Mouse (Mus musculus) forebrain, postnatal 0 days (tissue): Measurements from ENCODE around the gene Crls1. TPM values are rescaled to one million over a fixed set of nuclear protein-coding genes. Genes with fewer than 3 reads are reported as not detected.
A peak's percentile ranks its signal among the peaks of the same experiment; 100 is the strongest.

Source experiments
- ATAC-seq: fragments of 200-750 bp; cut with Nextera tagmentation; 2 replicates; pipeline ENCODE4 v1.8.0; 2017; ENCODE audit warnings: mild to moderate bottlenecking, moderate library complexity
- DNase-seq: peaks from one replicate; pipeline ENCODE4 v3.0.0-alpha.2; 2015
- H3K27ac ChIP-seq: fragments of 300-500 bp; sonication (generic); 2 replicates; pipeline ENCODE4 v1.5.1; 2014; ENCODE audit warnings: low read depth, mild to moderate bottlenecking, antibody characterized with exemption, low read length, moderate library complexity, mixed read lengths
- H3K27me3 ChIP-seq: fragments of 300-500 bp; sonication (generic); 2 replicates; pipeline ENCODE4 v1.6.1; 2014; ENCODE audit warnings: mild to moderate bottlenecking, low read length, mixed read lengths; ENCODE audit not compliant: insufficient read depth
- H3K36me3 ChIP-seq: fragments of 300-500 bp; sonication (generic); 2 replicates; pipeline ENCODE4 v1.6.1; 2014; ENCODE audit warnings: mild to moderate bottlenecking, moderate library complexity; ENCODE audit not compliant: insufficient read depth
- H3K4me1 ChIP-seq: fragments of 300-500 bp; sonication (generic); 2 replicates; pipeline ENCODE4 v1.6.1; 2014; ENCODE audit warnings: antibody characterized with exemption; ENCODE audit not compliant: insufficient read depth
- H3K4me2 ChIP-seq: fragments of 300-500 bp; sonication (generic); 2 replicates; pipeline ENCODE4 v1.6.1; 2014; ENCODE audit warnings: low read depth, mild to moderate bottlenecking, moderate library complexity
- H3K4me3 ChIP-seq: fragments of 300-500 bp; sonication (generic); 2 replicates; pipeline ENCODE4 v1.5.1; 2014; ENCODE audit warnings: low read depth, low read length, mixed read lengths
- H3K9ac ChIP-seq: fragments of 300-500 bp; sonication (generic); 2 replicates; pipeline ENCODE4 v1.6.1; 2014; ENCODE audit warnings: mild to moderate bottlenecking
- H3K9me3 ChIP-seq: fragments of 300-500 bp; sonication (generic); 2 replicates; pipeline ENCODE4 v1.6.1; 2016; ENCODE audit warnings: low read length
- CTCF ChIP-seq: sonication (generic); IDR thresholded peaks from 2 replicates; pipeline ENCODE4 v1.5.1; 2016; ENCODE audit warnings: antibody characterized with exemption, control low read depth, low read depth
- WGBS: fragments of 180-500 bp; shearing (Covaris S2); extraction: QIAGEN DNeasy Blood & Tissue Kit; methylation state at CpG from one replicate; pipeline ENCODE4 v1.1.7; 2014; 5-methylcytosine and 5-hydroxymethylcytosine counted together
- polyA plus RNA-seq: library from polyadenylated mRNA; unstranded; fragments of >200 nt; fragmentation: Nextera tagmentation; extraction: Ambion mirVana; gene quantifications from 2 replicates; pipeline ENCODE4 v1.2.1, GENCODE M21; 2015
- total RNA-seq: library from RNA; depleted of rRNA; stranded (reverse); fragments of >200 nt; gene quantifications from 2 replicates; pipeline ENCODE4 v1.2.3, GENCODE M21; 2014

Crls1 gene
- total and polyA plus RNA-seq, 2 experiments from 2014 or later = 22.0 to 37.7 TPM

GRCm38 (mm10) chr2:132880844-132881645 is 34.6 kb downstream of the Crls1 start, which contains the start of gene Lrrn4:
Gene Lrrn4, minus strand, starts transcription at chr2:132880891.
- TF ChIP-seq CTCF = no peak
- H3K4me1 ChIP-seq = no peaks in the 10 kb centered on the region
- no peak within 1 kb of the TSS; the same call in 1 of the 2 replicates for H3K9ac ChIP-seq
- peak within 1 kb of the TSS; percentile 91 for H3K4me2 ChIP-seq
- H3K36me3 ChIP-seq = no peaks in the 10 kb centered on the region
- no peak within 1 kb of the TSS for H3K27ac ChIP-seq
- DNase-seq = no peak
- H3K9me3 ChIP-seq = no peaks in the 10 kb centered on the region
- WGBS = 9% methylated on average over 12 of the region's 12 CpGs
- ATAC-seq = no peak
- peaks cover 34% of the 10 kb centered on the region for H3K27me3 ChIP-seq
- peak within 1 kb of the TSS; percentile 47 for H3K4me3 ChIP-seq

- H3K4me2 ChIP-seq = no peak overlapping the region
- DNase-seq (no peak), ATAC-seq (no peak)
- TF ChIP-seq CTCF = no peak
- 80% methylated on average over 8 of the region's 8 CpGs for WGBS
- no peaks in the 10 kb centered on the region for H3K9me3 ChIP-seq
- H3K27me3 ChIP-seq = peaks cover 23% of the 10 kb centered on the region
- H3K36me3 ChIP-seq = no peaks in the 10 kb centered on the region
- no peak overlapping the region for H3K4me3 ChIP-seq
- H3K27ac ChIP-seq = no peak overlapping the region
- no peaks in the 10 kb centered on the region for H3K4me1 ChIP-seq
- no peak overlapping the region for H3K9ac ChIP-seq
These were observed 38.0 kb downstream of the Crls1 start for GRCm38 (mm10) chr2:132884303-132884967.

GRCm38 (mm10) chr2:132885312-132885711 is 38.8 kb downstream of the Crls1 start:
- Histone ChIP-seq H3K4me3 (no peak overlapping the region), H3K27me3 (peaks cover 18% of the 10 kb centered on the region), H3K9me3 (no peaks in the 10 kb centered on the region), H3K4me1 (no peaks in the 10 kb centered on the region), H3K27ac (no peak overlapping the region), H3K36me3 (no peaks in the 10 kb centered on the region), H3K9ac (no peak overlapping the region), H3K4me2 (no peak overlapping the region)
- DNase-seq = no peak
- no peak for ATAC-seq
- 89% methylated on average over 6 of the region's 7 CpGs for WGBS
- TF ChIP-seq CTCF = no peak

- H3K4me2 ChIP-seq = no peak overlapping the region
- TF ChIP-seq CTCF = no peak
- DNase-seq (peak; percentile 45), ATAC-seq (peak; percentile 48)
- H3K4me3 ChIP-seq = no peak overlapping the region
- no peaks in the 10 kb centered on the region for H3K9me3 ChIP-seq
- no peak overlapping the region for H3K9ac ChIP-seq
- peak overlapping the region; percentile 57 for H3K27ac ChIP-seq
- WGBS = 62% methylated on average over 5 of the region's 5 CpGs
- H3K4me1 ChIP-seq = no peaks in the 10 kb centered on the region
- no peaks in the 10 kb centered on the region for H3K36me3 ChIP-seq
- H3K27me3 ChIP-seq = no peaks in the 10 kb centered on the region
These were observed 47.4 kb downstream of the Crls1 start for GRCm38 (mm10) chr2:132893826-132894225.

- H3K27ac ChIP-seq = no peak overlapping the region
- H3K36me3 ChIP-seq = no peaks in the 10 kb centered on the region
- H3K27me3 ChIP-seq = no peaks in the 10 kb centered on the region
- H3K9ac ChIP-seq = no peak overlapping the region
- H3K9me3 ChIP-seq = no peaks in the 10 kb centered on the region
- TF ChIP-seq CTCF = no peak
- H3K4me3 ChIP-seq = no peak overlapping the region
- DNase-seq (no peak), ATAC-seq (no peak)
- H3K4me2 ChIP-seq = no peak overlapping the region
- H3K4me1 ChIP-seq = no peaks in the 10 kb centered on the region
- 62% methylated on average over 1 of the region's 1 CpGs for WGBS
These were observed 51.7 kb downstream of the Crls1 start for GRCm38 (mm10) chr2:132898211-132898610.

GRCm38 (mm10) chr2:132900596-132900995 is 54.1 kb downstream of the Crls1 start:
- H3K4me1 ChIP-seq = no peaks in the 10 kb centered on the region
- no peak for DNase-seq
- H3K4me3 ChIP-seq = no peak overlapping the region
- ATAC-seq = no peak
- WGBS = 83% methylated on average over 1 of the region's 1 CpGs
- no peaks in the 10 kb centered on the region for H3K36me3 ChIP-seq
- no peak overlapping the region for H3K27ac ChIP-seq
- no peak for TF ChIP-seq CTCF
- H3K27me3 ChIP-seq = no peaks in the 10 kb centered on the region
- no peak overlapping the region for H3K9ac ChIP-seq
- no peaks in the 10 kb centered on the region for H3K9me3 ChIP-seq
- no peak overlapping the region for H3K4me2 ChIP-seq

GRCm38 (mm10) chr2:132901636-132902035 is 55.2 kb downstream of the Crls1 start:
- Histone ChIP-seq H3K9ac (no peak overlapping the region), H3K9me3 (no peaks in the 10 kb centered on the region), H3K4me1 (no peaks in the 10 kb centered on the region), H3K4me2 (no peak overlapping the region), H3K36me3 (no peaks in the 10 kb centered on the region), H3K27me3 (no peaks in the 10 kb centered on the region), H3K4me3 (no peak overlapping the region), H3K27ac (no peak overlapping the region)
- TF ChIP-seq CTCF = no peak
- no peak for DNase-seq
- WGBS = 79% methylated on average over 4 of the region's 4 CpGs
- no peak for ATAC-seq
